ENCODE assay signal across 8 mouse cellular contexts in the genomic region with DNA sequence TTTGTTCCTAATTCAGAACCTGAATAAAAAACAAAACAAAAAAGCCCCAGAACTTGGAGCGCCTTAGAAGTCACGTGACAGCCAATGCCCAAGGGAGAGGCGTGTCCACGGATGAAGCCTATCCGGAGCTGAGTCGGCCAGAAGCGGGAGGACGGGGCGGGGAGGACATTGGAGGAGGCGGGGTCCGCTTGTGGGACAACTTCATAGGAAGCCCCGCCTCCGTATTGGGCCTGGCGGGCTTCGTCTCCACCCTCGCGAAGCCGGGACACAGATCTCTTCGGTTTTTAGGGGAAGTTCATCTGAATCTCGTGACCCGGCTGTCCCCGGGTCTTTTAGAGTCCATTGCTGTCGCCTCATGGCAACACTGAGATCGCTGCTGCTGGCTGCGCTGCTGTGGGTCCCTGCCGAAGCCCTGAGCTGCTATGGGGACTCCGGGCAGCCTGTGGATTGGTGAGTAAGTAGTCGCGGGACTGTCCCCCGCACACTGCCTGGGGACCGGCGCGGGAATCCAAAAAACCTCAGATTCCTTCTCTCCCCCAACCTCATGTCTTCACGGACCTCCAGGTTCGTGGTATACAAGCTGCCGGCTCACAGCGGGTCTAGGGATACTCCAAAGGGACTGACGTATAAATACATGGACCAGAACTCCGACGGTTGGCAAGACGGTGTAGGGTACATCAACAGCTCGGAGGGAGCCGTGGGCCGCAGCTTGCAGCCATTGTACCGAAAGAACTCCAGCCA. TPM values are rescaled to one million over a fixed set of nuclear protein-coding genes. Genes with fewer than 3 reads are reported as not detected.
DNase-seq lines count a peak whose midpoint lies in the region; ATAC-seq and TF ChIP-seq lines count a peak whose summit lies in the region.

Dnase2a (plus strand) TSS at position 140 of the 741 bp plus-strand sequence.

- no peaks in the 10 kb centered on the region for H3K9me3 ChIP-seq in kidney, embryonic 14.5 days (ENCODE audit: control insufficient read depth, low read length)

- H3K4me1 ChIP-seq in embryonic fibroblast, embryonic 13.5 days (ENCODE audit: control insufficient read depth, insufficient read depth, low read length): peaks cover under 1% of the 10 kb centered on the region; the same call in 1 of the 2 replicates
- peaks cover 12% of the 10 kb centered on the region for H3K4me1 ChIP-seq in kidney, embryonic 14.5 days (ENCODE audit: control insufficient read depth, insufficient read depth, low read length)

- TF ChIP-seq POLR2A in embryonic fibroblast, embryonic 13.5 days (IDR thresholded peaks at IDR 0.05; ENCODE audit: low read depth, low read length): peak; percentile 56; the same call in 1 of the 2 replicates

- peak; percentile 100 for DNase-seq in 3T3-L1 (ENCODE audit: low read depth, low spot score)
- DNase-seq in adrenal gland, postnatal 4 days (ENCODE audit: low spot score in 2 of 2): peak; percentile 80 to 89
- peak; percentile 98 for DNase-seq in heart, adult 9 months (ENCODE audit: low spot score in 2 of 2)
- DNase-seq in liver: peak; percentile 99
- peak; percentile 96 to 98 for DNase-seq in spleen, postnatal 4 days (ENCODE audit: low spot score in 2 of 2)

- peaks cover 32% of the 10 kb centered on the region for H3K27me3 ChIP-seq in kidney, embryonic 14.5 days (ENCODE audit: control insufficient read depth, insufficient read depth, low read length)

- peak within 1 kb of the TSS; percentile 82 for H3K4me2 ChIP-seq in kidney, embryonic 14.5 days (replicated peaks; ENCODE audit: low read depth, low read length)

- peak within 1 kb of the TSS; percentile 67 for H3K4me3 ChIP-seq in embryonic fibroblast, embryonic 13.5 days (ENCODE audit: insufficient read depth, low read length)
- peak within 1 kb of the TSS; percentile 58 for H3K4me3 ChIP-seq in kidney, embryonic 14.5 days (ENCODE audit: low read length)

- no peak for TF ChIP-seq CTCF in embryonic fibroblast, embryonic 13.5 days (IDR thresholded peaks at IDR 0.05; ENCODE audit: borderline replicate concordance, insufficient read depth, low read length)

- peak within 1 kb of the TSS; percentile 65 for H3K9ac ChIP-seq in kidney, embryonic 14.5 days (ENCODE audit: low read depth, low read length)

- peak; percentile 90 for ATAC-seq in kidney, embryonic 14.5 days (ENCODE audit: low FRiP score, low TSS enrichment)
- peak; percentile 92 for ATAC-seq in monocyte, adult 5-6 weeks (replicated peaks; ENCODE audit: insufficient number of reproducible peaks, low FRiP score, low TSS enrichment, poor library complexity, severe bottlenecking)

- H3K36me3 ChIP-seq in kidney, embryonic 14.5 days (ENCODE audit: control insufficient read depth, insufficient read depth, low read length): no peaks in the 10 kb centered on the region

- no peak within 1 kb of the TSS for H3K27ac ChIP-seq in embryonic fibroblast, embryonic 13.5 days (ENCODE audit: insufficient read depth, low read length)
- H3K27ac ChIP-seq in kidney, embryonic 14.5 days (ENCODE audit: low read depth, low read length): no peak within 1 kb of the TSS

- WGBS in kidney, embryonic 14.5 days: 1% methylated on average over 45 of the region's 45 CpGs

RNA-seq across cellular contexts. Expression of gene Dnase2a, which starts in this region (rescaled TPM):
- total RNA-seq in adrenal gland, postnatal 4 days (2021): 10 to 100 TPM; 10.4 to 11.5 TPM
- 17.2 and 19.7 TPM in 2 replicates for polyA plus RNA-seq in embryonic fibroblast, embryonic 13.5 days (2011; ENCODE audit: insufficient read length, low read depth, missing spikeins)
- polyA plus RNA-seq in kidney, embryonic 14.5 days (2014; fragmentation: Nextera tagmentation; extraction: Ambion mirVana): 10.8 and 12.1 TPM in 2 replicates
- total RNA-seq in monocyte, adult 5-6 weeks (2017): 24.4 to 37.4 TPM (median 29.6 TPM) in 3 replicates
